Mouse (Mus musculus): ENCODE results near the gene Rimbp2.

DNA sequence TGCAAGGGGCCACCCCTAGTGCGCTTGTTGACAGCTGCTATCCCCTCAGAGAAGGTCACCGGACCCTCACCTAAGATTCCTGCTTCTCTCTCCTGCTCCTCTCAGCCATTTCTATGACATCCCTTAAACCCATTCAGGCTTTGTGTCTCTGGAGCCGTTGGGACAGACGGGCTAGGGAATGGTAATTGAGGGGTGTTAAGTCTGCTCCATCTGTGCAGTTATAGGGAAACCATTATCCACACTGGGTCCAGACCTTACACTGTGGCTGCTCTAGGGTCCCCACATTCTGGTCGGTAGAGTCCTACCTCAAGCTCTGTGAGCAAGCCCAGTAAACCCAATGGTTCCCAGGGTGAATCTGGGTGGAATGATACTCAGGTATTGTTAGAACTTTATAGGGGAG is 244.4 kb downstream of the Rimbp2 start:
- TF ChIP-seq CTCF (IDR thresholded peaks at IDR 0.05; ENCODE audit: control insufficient read depth, insufficient read depth, insufficient replicate concordance, low read depth, low read length) (no peak), POLR2A (IDR thresholded peaks at IDR 0.05; ENCODE audit: control insufficient read depth, low read depth, low read length) (no peak)

Measured in testis, adult 2 months (tissue).